Mouse (Mus musculus) stomach, embryonic 15.5 days (tissue): ENCODE measurements around the gene Syde2. TPM values are rescaled to one million over a fixed set of nuclear protein-coding genes. Genes with fewer than 3 reads are reported as not detected.
"Not testable (repeated sequence)": the region's sequence is repeated elsewhere in the genome, so short reads cannot be mapped to it uniquely, and the experiment has no call there.

Source experiments
- ATAC-seq: fragments of 200-750 bp; cut with Nextera tagmentation; 2 replicates; pipeline ENCODE4 v1.8.0; 2017; ENCODE audit warnings: low read depth, moderate number of reproducible peaks, moderate TSS enrichment; ENCODE audit not compliant: insufficient read depth, low FRiP score
- H3K27ac ChIP-seq: fragments of 300-500 bp; sonication (generic); 2 replicates; pipeline ENCODE4 v1.5.1; 2015; ENCODE audit warnings: mild to moderate bottlenecking, inconsistent platforms
- H3K27me3 ChIP-seq: fragments of 300-500 bp; sonication (generic); replicated peaks from 2 replicates; pipeline ENCODE4 v1.6.1; 2015; ENCODE audit warnings: inconsistent platforms
- H3K36me3 ChIP-seq: fragments of 300-500 bp; sonication (generic); 2 replicates; pipeline ENCODE4 v1.6.1; 2015; ENCODE audit warnings: inconsistent platforms
- H3K4me1 ChIP-seq: fragments of 300-500 bp; sonication (generic); 2 replicates; pipeline ENCODE4 v1.6.1; 2015; ENCODE audit warnings: inconsistent platforms
- H3K4me2 ChIP-seq: fragments of 300-500 bp; sonication (generic); 2 replicates; pipeline ENCODE4 v1.6.1; 2015; ENCODE audit warnings: mild to moderate bottlenecking, inconsistent platforms
- H3K4me3 ChIP-seq: fragments of 300-500 bp; sonication (generic); replicated peaks from 2 replicates; pipeline ENCODE4 v1.5.1; 2015; ENCODE audit warnings: inconsistent platforms
- H3K9ac ChIP-seq: fragments of 300-500 bp; sonication (generic); 2 replicates; pipeline ENCODE4 v1.6.1; 2015; ENCODE audit warnings: inconsistent platforms
- H3K9me3 ChIP-seq: fragments of 300-500 bp; sonication (generic); 2 replicates; pipeline ENCODE4 v1.6.1; 2016; ENCODE audit warnings: inconsistent platforms
- whole genome bisulfite sequencing: fragments of 180-500 bp; shearing (Covaris S2); methylation state at CpG from one replicate; pipeline ENCODE4 v1.1.7; 2015; 5-methylcytosine and 5-hydroxymethylcytosine counted together
- polyA plus RNA-seq: library from polyadenylated mRNA; unstranded; fragments of >200 nt; fragmentation: Nextera tagmentation; extraction: Ambion mirVana; gene quantifications from 2 replicates; pipeline ENCODE4 v1.2.1, GENCODE M21; 2015

Syde2 gene
- polyA plus RNA-seq, 1 experiment from 2014 or later: 2.1 TPM

DNA sequence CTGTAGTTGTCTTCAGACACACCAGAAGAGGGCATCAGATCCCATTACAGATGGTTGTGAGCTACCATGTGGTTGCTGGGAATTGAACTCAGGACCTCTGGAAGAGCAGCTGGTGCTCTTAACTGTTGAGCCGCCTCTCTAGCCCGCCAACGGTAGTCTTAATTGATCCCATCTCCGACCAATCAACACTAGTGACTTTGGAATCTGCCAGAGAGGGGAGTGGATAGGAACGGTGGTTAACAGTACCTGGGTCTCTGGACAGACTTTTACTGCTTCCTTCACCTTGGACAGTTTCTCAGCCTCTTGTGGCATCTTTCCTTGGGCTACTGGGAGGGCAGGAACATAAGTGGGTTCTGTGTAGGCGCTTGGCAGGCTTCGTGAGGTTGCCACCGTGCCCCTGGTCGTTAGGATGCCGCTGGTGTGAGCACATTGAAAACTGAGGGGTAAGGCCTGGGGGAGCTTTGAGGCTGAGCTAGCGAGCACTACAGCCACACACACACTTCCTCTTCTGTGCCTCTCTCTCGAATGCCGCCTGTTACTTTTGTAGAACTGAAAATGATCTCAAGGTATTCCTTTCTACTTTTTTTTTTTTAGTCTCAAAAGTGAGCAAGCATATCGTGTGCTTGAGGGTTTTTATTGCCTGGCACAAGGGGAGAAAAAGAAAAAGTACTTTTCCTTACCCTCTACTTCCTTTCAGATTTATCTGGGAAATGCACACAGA, 6.0 kb downstream of the Syde2 start:
- H3K4me1 ChIP-seq: peaks cover 7% of the 10 kb centered on the region; the same call in 1 of the 2 replicates
- no peaks in the 10 kb centered on the region for H3K27me3 ChIP-seq
- no peak overlapping the region for H3K4me2 ChIP-seq
- no peaks in the 10 kb centered on the region for H3K36me3 ChIP-seq
- no peak overlapping the region for H3K4me3 ChIP-seq
- no peak overlapping the region for H3K27ac ChIP-seq
- WGBS: 79% methylated on average over 14 of the region's 14 CpGs
- no peak overlapping the region for H3K9ac ChIP-seq
- no peaks in the 10 kb centered on the region for H3K9me3 ChIP-seq
- ATAC-seq: no peak

GRCm38 (mm10) chr3:145995489-145995888, 7.8 kb downstream of the Syde2 start:
- no peak for ATAC-seq
- no peaks in the 10 kb centered on the region for H3K9me3 ChIP-seq
- WGBS: 77% methylated on average over 5 of the region's 5 CpGs
- no peak overlapping the region for H3K4me2 ChIP-seq
- peaks cover 5% of the 10 kb centered on the region; the same call in 1 of the 2 replicates for H3K4me1 ChIP-seq
- 0 out of 2 replicates have a peak, but pooled peaks cover 4% of the 10 kb centered on the region for H3K36me3 ChIP-seq
- no peaks in the 10 kb centered on the region for H3K27me3 ChIP-seq
- no peak overlapping the region for H3K27ac ChIP-seq
- H3K9ac ChIP-seq: no peak overlapping the region
- no peak overlapping the region for H3K4me3 ChIP-seq

GRCm38 (mm10) chr3:145996539-145996938, 8.9 kb downstream of the Syde2 start:
- H3K4me3 ChIP-seq, ATAC-seq, H3K9ac ChIP-seq, H3K27me3 ChIP-seq, H3K27ac ChIP-seq, H3K9me3 ChIP-seq, H3K4me2 ChIP-seq, H3K4me1 ChIP-seq: not testable (repeated sequence)
- WGBS: 72% methylated on average over 5 of the region's 5 CpGs
- 0 out of 2 replicates have a peak, but pooled peaks cover 11% of the 10 kb centered on the region for H3K36me3 ChIP-seq

DNA sequence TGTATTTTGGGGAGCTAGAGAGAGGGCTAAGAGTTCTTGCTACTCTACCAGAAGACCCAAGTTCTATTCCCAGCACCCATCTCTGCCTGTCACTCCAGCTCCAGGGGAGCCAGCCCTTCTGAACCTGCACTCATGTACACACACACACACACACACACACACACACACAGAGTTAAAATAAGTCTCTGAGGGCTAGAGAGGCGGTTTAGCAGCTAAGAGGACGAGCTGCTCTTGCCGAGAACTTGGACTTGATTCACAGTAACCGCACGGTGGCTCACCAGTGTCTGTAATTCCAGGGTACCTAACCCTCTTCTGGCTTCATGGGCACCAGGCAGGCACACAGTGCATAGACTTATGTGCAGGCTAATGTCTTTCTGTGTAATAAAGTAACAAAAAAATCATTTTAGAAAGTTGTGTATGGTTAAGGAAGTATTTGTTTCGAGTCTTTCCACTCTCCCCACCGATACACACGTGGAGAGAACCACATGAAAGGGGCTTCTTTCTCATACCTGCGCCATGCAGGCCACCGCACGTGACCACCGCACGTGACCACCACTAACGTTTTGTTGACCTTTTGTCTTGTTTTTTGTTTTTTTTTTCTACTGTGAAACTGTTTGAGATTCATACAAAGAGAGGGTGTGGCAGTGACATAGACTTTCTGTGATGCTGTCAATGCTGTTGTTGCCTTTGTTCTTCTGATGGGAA, 16.8 kb downstream of the Syde2 start:
- peaks cover 25% of the 10 kb centered on the region; the same call in 1 of the 2 replicates for H3K36me3 ChIP-seq
- H3K27me3 ChIP-seq: no peaks in the 10 kb centered on the region
- H3K4me3 ChIP-seq: no peak overlapping the region
- no peak overlapping the region for H3K9ac ChIP-seq
- H3K4me2 ChIP-seq: no peak overlapping the region
- no peaks in the 10 kb centered on the region for H3K9me3 ChIP-seq
- no peak overlapping the region for H3K27ac ChIP-seq
- H3K4me1 ChIP-seq: no peaks in the 10 kb centered on the region
- 93% methylated on average over 14 of the region's 14 CpGs for WGBS
- no peak for ATAC-seq

GRCm38 (mm10) chr3:146007872-146008271, 20.2 kb downstream of the Syde2 start:
- Histone ChIP-seq H3K9me3 (no peaks in the 10 kb centered on the region), H3K4me3 (no peak overlapping the region), H3K36me3 (0 out of 2 replicates have a peak, but pooled peaks cover 6% of the 10 kb centered on the region), H3K4me1 (no peaks in the 10 kb centered on the region; the same call in 1 of the 2 replicates), H3K27ac (no peak overlapping the region), H3K4me2 (no peak overlapping the region), H3K9ac (no peak overlapping the region), H3K27me3 (no peaks in the 10 kb centered on the region)
- ATAC-seq: no peak
- 77% methylated on average over 6 of the region's 6 CpGs for WGBS

DNA sequence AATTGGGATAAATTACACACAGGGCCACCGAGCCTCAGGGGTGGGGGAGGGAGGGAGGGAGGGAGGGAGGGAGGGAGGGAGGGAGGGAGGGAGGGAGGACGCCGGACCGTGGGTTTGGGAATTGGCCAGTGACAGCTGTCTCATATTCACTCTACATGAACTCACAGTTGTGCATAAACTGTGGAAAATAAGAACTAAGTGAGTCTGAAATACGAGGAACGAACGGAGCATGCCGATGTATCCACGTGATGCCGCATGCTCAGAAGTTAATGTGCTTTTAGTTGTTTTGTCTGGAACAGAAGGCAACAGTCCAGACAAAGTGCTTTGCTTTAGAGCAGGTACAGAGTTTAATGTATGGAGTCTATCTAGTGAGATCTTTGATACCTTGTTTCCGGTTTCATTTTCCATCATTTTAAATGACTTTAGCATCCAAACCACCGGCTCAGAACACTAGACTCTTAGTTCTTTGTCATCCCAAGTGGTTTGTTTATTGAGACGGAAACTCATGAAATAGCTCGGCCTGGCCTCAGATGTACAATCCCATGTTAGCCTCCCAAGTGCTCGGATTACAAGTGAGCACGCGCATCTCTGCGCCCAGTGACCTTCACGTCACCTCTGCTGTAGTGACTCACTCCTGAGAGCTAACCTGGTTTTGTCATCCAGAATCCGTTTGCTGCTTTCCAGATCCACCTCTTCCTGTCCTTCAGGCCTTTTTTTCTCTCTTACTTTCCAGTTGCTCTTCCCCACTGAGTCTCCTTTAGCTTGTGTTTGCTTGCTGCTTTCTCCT, 22.4 kb downstream of the Syde2 start:
- Histone ChIP-seq H3K27ac (peak overlapping the region; percentile 68), H3K27me3 (no peaks in the 10 kb centered on the region), H3K9ac (no peak overlapping the region), H3K4me3 (no peak overlapping the region), H3K36me3 (peaks cover 11% of the 10 kb centered on the region), H3K9me3 (no peaks in the 10 kb centered on the region), H3K4me2 (peak overlapping the region; percentile 16; the same call in 1 of the 2 replicates), H3K4me1 (no peaks in the 10 kb centered on the region; the same call in 1 of the 2 replicates)
- 47% methylated on average over 17 of the region's 20 CpGs for WGBS
- ATAC-seq: no peak

GRCm38 (mm10) chr3:146010751-146011150, 23.1 kb downstream of the Syde2 start:
- Histone ChIP-seq H3K4me2 (no peak overlapping the region), H3K9ac (no peak overlapping the region), H3K36me3 (peaks cover 14% of the 10 kb centered on the region), H3K9me3 (no peaks in the 10 kb centered on the region), H3K27me3 (no peaks in the 10 kb centered on the region), H3K4me1 (no peaks in the 10 kb centered on the region; the same call in 1 of the 2 replicates), H3K27ac (peak overlapping the region; percentile 68; the same call in 1 of the 2 replicates), H3K4me3 (no peak overlapping the region)
- 93% methylated on average over 4 of the region's 4 CpGs for WGBS
- 0 out of 2 replicates have a peak, but pooled peaks have one; percentile 22 for ATAC-seq

DNA sequence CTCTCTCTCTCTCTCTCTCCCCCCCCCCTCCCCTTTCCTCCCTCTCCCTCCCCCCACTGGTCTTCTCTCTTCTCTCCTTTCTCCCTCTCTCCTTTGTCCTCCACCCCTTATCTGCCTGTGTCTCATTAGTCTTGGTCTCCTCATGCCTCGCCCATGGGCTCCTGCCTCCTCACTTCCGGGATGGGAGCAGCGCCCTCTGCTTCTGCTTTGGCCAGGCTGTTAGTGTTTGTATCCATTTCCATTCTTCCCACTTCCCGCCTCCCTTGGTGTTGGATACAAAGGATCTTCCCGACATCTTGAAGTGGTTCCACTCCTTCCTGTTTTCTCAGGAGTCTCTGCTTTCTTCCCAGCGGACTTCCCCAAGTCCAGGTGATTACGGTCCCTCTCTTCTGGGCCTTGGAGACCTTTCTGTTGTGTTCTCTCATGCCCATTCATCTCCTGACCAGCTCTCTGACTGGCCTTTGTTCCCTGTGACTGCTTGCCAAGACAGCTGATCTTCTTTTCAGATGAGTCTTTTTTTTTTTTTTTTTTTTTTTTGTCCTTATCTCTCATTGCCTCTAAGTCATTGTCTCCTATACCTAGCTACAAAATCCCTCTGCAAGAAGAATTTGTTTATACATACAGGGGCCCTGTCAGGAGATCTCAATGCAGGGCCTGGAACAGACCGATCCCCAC, 24.0 kb downstream of the Syde2 start:
- WGBS: 74% methylated on average over 8 of the region's 8 CpGs

GRCm38 (mm10) chr3:146013490-146013889, 25.8 kb downstream of the Syde2 start:
- Histone ChIP-seq H3K9ac (no peak overlapping the region), H3K4me2 (no peak overlapping the region), H3K4me3 (no peak overlapping the region), H3K27me3 (no peaks in the 10 kb centered on the region), H3K9me3 (no peaks in the 10 kb centered on the region), H3K4me1 (no peaks in the 10 kb centered on the region; the same call in 1 of the 2 replicates), H3K27ac (no peak overlapping the region), H3K36me3 (peaks cover 14% of the 10 kb centered on the region)
- 76% methylated on average over 7 of the region's 7 CpGs for WGBS
- no peak for ATAC-seq

More for the DNA sequence above, 24.0 kb downstream of the Syde2 start:
- H3K9me3 ChIP-seq: no peaks in the 10 kb centered on the region
- no peak overlapping the region for H3K27ac ChIP-seq
- peaks cover 17% of the 10 kb centered on the region for H3K36me3 ChIP-seq
- no peak overlapping the region for H3K4me2 ChIP-seq
- no peaks in the 10 kb centered on the region; the same call in 1 of the 2 replicates for H3K4me1 ChIP-seq
- no peaks in the 10 kb centered on the region for H3K27me3 ChIP-seq
- ATAC-seq: no peak
- H3K9ac ChIP-seq: no peak overlapping the region
- no peak overlapping the region for H3K4me3 ChIP-seq

- Histone ChIP-seq H3K9me3 (no peaks in the 10 kb centered on the region), H3K36me3 (peaks cover 14% of the 10 kb centered on the region), H3K27ac (no peak overlapping the region), H3K4me3 (no peak overlapping the region), H3K9ac (no peak overlapping the region), H3K27me3 (no peaks in the 10 kb centered on the region), H3K4me2 (no peak overlapping the region), H3K4me1 (no peaks in the 10 kb centered on the region; the same call in 1 of the 2 replicates)
- no peak for ATAC-seq
- 95% methylated on average over 12 of the region's 12 CpGs for WGBS
Observed at GRCm38 (mm10) chr3:146014321-146014720, 26.7 kb downstream of the Syde2 start.

GRCm38 (mm10) chr3:146016979-146017378, 29.3 kb downstream of the Syde2 start:
- 83% methylated on average over 13 of the region's 13 CpGs for WGBS
- Histone ChIP-seq H3K4me1 (no peaks in the 10 kb centered on the region), H3K27me3 (no peaks in the 10 kb centered on the region), H3K9me3 (no peaks in the 10 kb centered on the region), H3K9ac (no peak overlapping the region), H3K27ac (no peak overlapping the region), H3K36me3 (peaks cover 14% of the 10 kb centered on the region), H3K4me3 (no peak overlapping the region), H3K4me2 (no peak overlapping the region)
- no peak for ATAC-seq
